Mouse (Mus musculus) erythroblast, adult 5-6 weeks (primary cell): ENCODE results near the gene Nhlrc4. TPM values are rescaled to one million over a fixed set of nuclear protein-coding genes. Genes with fewer than 3 reads are reported as not detected.

ENCODE experiments used
- ATAC-seq: replicated peaks from 2 replicates; pipeline ENCODE4 v1.8.0; 2016; ENCODE audit warnings: moderate number of reproducible peaks, mild to moderate bottlenecking, moderate TSS enrichment, inconsistent platforms; ENCODE audit not compliant: poor library complexity, low FRiP score, severe bottlenecking
- total RNA-seq, 2 experiments: library from RNA; stranded (forward) in 1 of 2; stranded (reverse) in 1 of 2; fragments of 150-400 nt in 1 of 2; fragments of 200-764, 138-1000 nt in 1 of 2; gene quantifications; 2 replicates each; pipeline versions ENCODE4 v1.2.3 to v1.2.4; 2015 to 2017; ENCODE audit warnings: low replicate concordance in 2 of 2

Nhlrc4 gene
- total RNA-seq, 2 experiments from 2014 or later = 49.2 to 62.0 TPM

DNA sequence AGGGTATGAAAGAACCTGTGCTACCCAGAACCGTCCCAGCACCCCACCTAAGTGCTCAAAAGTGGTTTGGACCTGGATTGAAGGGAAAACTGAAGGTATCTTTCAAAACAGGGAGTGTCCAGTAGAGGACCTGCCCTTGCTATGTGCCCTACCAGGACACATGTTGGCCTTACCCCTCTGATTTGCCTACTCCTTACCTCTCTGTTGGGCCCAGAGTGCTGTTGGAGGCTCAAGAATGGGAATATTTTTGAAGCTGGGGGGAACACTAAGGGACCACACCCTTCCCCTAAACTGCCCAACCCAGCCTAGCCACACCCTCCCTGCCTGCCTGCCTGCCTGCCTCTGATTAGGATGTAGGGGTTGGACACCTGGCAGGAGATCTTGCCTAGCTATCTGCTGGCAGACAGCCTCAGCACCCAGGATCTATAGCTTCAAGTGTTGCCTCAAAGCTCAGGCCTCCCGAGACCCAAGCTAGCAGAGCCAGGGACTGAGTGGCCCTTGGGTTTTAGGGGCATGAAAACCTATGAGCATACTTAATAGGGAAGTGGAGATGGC is 2.1 kb downstream of the Nhlrc4 start:
- peak; percentile 80 for ATAC-seq

DNA sequence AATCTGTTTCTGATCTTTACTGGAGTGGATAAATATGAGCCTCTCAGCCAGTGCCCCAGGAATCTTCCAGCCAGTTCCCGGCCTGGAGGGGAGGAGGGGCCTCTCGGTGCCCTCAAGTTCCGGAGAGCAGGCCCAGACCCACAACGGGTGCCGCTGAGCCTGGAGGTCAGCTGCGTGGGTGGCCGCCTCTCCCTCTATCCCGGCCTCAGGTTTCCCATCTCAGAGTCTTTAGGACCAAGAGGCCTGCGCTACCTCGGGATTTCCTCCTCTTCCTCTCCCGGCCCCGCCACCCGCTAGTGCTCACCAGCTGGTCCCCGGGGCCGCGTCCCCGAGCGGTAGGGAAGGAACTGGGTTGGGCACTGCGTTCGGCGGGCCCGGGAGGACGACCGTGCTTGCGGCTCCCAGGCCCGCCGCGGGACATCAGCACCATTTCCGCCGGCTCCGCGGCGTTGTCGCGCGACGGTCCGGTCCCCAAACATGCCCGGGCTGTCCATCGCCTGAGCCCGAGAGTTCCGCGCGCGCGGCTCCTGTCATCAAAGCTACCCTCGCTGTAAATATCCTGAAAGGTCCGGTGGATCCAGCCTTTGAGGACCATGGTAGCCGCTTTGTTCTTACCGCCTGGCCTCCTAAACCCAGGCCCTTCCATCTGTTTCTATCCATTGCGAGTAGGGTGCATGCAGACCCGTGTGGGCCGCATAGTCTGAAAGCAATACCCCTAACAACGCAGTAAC is 3.1 kb downstream of the Nhlrc4 start:
- no peak for ATAC-seq

DNA sequence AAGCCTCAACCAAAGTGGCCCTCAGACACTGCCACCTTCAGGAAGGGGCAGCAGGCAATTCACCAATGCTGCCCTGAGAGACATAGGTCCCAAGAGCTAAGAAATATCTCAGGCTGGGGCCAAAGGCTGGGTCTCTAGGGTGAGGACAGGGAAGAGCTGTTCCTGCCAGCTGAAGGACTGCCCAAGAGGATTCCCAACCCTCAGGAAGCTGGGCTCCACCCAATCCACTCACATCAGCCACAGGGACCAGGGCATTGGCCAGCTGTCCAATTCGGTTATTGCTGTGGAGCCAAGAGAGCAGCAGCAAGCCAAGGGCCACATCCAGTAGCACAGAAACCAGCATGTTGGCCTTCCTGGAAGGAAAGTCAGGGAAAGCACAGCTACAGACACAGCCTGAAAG is 10.2 kb downstream of the Nhlrc4 start:
- ATAC-seq = no peak

DNA sequence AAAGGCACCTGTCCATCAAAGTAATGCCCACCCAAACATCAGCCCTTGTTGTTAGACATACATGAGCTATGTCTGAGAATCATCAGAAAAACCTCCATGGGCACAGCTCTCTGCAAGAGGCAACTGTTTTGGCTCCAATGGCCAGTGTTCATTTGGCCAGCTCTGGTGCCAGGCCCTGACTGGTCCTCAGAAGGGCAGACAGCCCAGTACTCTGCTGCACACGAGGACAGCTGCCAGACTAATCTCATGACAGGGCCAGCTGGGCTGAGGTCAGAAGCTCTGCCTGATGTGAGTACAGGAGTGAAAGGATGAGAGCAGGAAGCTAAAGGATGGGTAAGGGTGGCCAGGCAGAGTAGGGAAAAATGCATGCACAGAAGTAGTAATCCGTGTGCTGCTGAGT is 19.4 kb downstream of the Nhlrc4 start:
- ATAC-seq = 0 out of 2 replicates have a peak, but pooled peaks have one; percentile 3

DNA sequence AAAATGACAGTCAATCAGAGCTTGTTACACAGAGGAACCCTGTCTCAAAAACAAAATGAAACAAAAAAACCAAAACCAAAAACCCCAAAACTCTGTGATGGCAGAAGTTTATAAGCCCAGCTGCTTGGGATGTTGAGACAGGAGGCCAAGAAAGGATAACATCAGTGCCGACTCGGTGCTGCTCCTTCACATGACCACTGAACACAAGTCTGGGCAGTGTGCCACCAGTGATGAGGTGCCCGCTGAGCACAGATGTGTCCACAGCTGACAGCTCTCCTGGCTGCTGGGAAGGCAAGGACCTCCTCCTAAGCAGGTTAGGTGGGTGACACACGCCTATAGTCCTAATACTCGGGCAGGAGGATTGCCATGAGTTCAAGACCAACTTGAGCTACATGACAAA is 22.6 kb downstream of the Nhlrc4 start:
- no peak for ATAC-seq

DNA sequence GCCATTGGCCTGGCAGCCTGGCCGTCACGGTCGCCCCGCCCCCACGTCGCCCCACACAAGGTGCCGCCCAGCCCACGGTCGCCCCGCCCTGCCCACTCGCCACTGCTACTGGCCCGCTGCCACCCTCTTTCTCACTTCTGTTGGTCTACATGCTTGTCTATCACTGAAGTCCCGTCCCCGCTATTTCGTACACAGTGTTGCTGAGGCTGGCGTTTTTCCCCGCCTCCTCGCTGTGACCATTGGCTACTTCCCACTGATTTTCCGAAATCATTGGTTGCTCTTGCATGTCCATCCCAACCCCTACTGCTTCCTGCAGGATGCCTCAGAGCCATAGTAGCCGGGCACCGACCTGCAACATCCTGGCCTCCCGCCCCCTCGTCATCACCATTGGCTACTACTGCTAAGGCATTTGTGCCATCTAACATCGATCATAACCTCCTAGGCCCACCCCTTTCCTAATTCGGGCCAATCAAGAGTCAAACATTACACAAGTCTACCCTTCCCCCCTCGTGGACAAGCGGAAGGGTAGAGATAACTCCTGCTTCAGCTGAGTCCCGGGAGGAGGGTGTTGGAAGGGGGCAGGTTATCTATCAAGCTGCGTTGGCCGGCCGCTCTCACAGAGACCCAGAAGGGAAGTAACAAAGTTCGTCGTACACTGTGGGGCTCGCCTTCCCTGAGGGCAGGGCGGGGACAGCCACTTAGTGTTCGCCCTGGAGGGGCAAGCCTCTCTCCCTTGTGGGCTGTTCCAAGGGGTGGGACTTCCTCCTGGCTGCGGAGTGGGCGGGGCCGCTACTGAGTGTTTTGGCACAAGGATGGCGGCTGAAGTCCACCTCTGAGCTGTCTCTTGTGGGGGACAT is 24.7 kb downstream of the Nhlrc4 start:
- ATAC-seq = peak; percentile 82

DNA sequence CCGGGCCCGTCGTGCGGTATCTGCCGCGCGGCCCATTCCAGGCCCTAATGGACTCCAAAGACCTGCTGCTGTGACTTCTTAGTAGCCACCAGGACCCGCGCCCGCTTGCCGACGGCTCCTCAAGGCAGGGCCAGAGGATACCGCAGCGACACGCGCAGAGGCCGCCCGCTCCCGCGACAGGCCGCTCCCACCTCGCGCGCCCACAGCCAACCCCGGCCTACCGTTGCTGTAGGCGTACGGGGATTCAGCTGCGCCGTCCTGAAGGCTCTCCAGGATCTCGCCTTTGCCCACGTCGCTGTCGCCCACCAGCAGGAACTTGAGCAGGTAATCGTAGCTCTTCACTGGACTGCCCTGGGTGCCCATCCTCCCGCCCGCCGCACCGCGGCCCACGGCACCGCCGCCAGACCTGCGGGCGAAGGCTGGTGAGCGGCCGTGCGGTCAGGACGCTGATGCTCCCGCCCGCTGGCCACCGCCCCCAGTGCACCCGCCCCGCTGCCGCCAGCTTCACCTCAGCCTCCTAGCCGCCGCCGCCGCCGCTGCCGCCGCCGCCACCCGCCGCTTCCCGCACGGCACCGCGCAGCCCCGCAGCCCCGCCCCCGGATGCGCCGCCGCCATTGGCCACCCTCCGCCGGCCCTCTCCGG is 25.5 kb downstream of the Nhlrc4 start, which contains the start of gene Rab40c:
Rab40c (minus strand) TSS at position 584 of the 642 bp plus-strand sequence.
- ATAC-seq = 0 out of 2 replicates have a peak, but pooled peaks have one; percentile 16

DNA sequence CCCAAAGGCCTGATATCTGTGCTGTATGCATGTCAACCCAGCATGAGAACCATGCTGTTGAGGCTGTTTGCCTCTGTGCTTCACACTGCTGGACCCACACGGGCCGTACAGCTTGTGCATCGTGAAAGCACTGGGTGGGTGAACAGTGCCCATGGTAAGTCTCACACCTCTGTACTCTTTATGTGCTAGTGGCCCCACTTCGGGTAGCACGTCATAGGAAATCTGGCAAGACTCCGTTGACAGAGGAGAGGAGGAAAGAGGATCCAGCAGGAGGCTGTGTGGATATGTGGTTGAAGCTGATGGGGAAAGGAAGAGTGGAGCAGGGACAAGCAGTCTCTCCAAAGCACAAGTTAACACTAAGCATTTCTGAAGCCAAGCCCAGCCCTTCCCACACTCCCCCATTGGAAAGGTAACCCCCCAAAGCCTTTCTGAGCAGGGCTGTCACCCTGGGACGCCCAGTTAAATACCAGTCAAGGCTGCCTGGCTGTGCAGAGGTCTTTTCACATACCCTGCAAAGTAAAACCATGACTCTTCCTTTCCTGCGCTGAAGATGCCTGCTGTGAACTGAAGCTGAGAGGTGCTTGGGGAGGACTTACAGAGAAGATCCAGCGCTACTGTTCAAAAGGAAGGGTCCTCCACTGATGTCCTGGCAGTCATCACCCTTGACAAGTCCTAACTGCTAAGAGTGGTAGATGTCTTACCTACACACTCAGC is 26.6 kb downstream of the Nhlrc4 start:
- no peak for ATAC-seq

DNA sequence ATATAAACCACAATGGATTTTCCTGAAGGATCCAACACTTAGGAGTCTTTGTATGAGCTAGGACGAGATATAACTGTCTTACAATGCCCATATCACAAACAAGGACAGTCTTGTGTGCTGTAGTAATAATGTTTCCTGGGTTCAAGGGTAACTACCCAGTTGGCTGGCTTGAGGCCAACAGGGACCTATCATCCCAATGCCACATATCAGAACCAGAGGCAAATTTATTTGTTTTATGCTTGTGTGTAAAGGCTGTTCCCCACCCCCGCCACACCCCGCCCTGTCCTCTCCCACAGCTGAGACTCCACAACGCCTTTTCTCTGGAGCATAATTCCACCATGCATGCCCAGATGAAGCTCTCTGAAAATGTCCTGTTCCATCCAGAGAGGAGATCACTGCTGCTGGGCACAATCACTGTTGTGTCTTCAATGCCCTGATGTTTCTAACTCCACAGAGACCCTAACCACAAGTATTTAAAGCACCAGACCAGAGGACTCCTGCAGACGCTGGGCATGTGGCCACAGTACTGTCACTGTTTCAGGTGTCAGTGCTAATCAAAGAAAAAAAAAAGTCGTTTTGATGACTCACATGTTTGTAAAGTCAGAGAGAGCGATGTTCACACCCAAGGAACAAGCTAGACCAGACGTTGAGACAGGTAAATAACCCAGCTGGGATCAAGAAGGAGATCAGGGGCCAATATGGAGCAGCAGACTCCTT is 27.7 kb downstream of the Nhlrc4 start:
- no peak for ATAC-seq

DNA sequence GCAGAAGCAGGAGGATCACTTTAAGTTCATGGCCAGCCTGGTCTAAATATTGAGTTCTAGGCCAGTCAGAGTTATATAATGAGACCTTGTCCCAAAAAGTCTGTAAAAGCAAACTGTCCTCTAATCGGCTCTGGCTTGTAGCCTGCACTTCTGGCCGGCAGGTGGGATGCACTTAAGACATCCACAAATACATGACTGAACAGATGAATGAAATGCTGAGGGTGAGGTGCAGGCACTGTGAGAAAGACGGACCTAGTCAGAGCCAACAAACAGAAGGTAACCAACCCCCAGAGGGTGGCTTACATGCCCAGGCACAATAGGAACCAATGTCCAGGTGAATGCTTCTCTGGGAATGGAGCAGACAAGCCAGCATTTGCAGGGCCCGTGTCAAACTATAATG is 30.5 kb downstream of the Nhlrc4 start:
- ATAC-seq = no peak

DNA sequence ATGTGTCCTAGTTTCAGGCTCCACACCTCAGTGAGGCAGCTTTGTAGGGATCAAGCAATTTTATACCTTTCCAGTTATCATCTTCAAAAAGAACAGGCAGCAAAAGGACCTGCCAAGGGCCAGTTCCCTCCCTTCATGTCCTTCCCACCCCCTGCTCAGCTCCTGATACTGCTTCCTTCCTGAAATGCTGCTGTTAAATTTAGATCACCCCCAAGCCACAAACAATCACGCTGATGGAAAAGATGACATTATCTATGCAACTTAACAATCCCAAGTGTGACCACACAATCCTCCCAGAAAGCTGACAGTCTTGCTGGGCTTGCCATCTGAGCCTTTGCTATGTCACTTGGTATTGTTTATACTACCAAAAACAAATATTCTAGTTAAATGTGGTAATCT is 30.9 kb downstream of the Nhlrc4 start:
- ATAC-seq = no peak

DNA sequence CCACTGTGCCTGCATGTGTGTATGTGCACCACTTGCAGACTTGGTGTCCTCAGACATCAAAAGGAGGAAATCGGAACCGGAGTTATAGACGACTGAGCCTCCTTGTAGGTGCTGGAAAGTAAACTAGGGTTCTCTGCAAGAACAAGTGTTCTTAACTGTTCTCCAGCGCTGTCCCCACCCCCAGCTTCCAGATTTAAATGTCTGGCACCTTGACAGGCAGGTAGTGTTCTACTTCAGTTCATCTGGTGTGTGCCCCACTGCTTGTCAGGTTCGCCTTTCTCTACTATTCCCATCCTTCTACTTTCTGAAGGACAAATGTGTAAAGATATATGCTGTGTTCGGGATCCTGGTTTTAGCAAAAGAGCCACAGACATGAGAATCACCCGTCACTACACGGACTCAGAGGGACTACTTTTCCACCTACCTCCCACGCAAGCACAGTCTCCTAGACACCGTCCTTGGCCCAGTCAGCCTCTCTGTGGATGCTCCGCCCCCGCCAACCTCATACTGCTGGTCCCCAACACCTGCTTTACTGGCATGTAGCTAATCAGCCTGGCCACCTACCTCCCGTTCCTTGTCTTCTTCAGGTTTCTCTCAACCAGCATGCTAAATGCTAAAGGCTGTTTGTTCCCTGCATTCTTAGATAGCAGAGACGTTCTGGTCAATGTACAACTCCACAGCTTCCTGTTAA is 31.4 kb downstream of the Nhlrc4 start:
- no peak for ATAC-seq

DNA sequence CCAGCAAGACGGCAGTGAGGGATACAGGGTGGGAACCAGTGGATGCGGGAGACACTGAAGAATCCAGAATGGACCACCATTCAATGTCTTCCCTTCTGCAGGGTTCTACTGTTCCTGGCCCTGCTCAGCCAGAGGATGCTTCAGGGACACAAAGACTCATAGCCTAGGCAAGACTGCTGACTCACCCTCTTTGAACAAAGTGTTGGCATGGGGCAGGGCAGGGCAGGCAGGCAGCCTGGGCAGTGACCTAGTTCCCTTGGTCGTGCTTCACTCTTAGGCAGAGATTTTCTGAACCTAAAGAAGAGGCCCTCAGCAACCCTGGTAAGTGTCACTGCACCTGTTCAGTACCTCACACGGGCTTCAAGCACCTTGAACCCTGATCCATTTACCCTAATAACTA is 32.9 kb downstream of the Nhlrc4 start:
- ATAC-seq = peak; percentile 44; the same call in 1 of the 2 replicates

DNA sequence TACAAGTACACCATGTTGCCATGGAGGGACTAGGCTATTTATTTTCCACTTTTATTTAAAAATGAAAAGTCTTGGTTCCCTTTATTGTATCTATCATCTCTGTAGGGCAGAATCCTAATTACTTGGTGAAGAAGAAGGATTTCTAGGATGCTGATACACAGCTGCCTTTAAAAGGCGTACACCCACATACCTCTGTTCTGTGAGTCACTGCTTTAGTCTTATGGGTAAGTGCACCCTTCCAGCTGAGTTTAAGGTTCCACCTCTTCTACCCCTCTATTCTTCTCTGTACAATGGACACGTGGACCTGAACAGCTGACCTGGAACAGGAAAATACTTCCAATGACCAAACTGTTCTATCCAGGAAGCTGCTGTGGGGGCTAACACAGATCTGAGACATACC is 37.1 kb downstream of the Nhlrc4 start:
- ATAC-seq = no peak

DNA sequence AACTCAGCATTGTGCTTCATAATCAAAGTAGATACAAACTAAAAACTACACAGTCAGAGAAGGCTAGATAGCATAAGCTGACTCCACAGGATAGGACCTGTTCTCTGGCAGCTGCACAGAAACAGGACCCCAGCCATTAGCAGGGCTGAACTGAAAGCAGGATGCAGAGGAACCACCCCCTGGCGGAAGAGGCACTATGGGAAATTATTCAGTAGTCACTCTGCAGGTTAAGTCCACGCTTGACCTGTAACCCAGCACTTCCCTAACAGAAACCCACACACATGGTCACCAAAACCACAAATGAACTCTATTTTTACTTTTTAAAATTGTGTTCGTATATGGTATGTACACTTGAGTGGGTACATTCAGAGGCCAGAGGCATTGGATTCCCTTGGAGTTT is 41.7 kb downstream of the Nhlrc4 start:
- ATAC-seq = no peak

DNA sequence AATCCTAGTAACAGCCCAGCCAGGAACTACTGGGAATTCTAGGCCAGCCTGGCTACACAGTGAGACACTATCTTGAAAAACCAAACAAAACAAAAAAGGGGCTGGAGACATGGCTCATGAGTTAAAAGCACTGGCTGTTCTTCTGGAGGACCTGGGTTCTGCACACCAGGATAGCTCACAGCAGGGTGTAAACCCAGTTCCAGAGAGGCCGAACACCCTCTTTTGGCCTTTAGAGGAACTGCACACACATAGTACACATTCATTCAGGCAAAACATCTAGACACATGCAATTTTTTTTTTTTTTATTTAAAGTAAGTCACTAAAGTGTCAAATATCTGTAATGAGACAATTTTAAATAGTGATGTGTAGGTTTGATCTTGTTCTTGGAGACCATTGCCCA is 44.6 kb downstream of the Nhlrc4 start:
- no peak for ATAC-seq

DNA sequence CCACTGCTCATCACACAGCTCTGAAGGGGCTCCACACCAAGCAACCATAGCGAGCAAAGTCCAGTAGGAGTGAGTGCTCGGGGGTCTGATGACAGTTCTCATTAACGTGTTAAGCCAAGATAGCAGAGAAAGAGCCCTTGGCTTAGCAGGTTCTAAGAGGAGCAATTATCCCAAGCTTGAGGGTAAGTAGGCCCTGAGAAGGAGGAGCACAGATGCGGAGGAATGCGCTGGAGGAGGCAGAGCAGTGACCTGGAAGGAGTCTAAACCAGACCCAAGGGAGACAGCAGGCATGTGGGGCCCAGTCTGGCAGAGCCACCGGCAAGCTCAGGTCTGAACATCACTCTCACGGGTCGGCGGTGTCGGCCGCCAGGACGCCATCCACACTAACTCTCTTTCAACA is 48.9 kb downstream of the Nhlrc4 start:
- no peak for ATAC-seq

DNA sequence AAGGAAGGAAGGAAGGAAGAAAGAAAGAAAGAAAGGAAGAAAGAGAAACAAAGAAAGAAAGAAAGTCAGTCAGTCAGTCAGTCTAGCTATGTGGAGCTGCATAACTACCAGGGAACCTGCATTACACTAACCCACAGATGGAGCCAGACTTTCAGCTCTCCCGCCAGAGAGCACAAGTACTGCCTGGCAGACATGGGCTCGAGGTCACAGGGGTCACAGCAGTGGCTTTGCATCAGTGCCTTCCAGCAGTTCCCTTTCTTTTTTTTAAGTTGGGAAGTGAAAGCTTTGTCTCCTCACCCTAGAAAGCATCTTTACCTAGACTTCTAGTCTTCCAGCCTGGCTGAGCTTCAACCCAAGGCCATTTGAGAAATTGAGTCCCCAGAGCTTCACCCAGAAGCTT is 49.3 kb downstream of the Nhlrc4 start:
- no peak for ATAC-seq
